Mouse (Mus musculus) heart, embryonic 12.5 days (tissue): ENCODE measurements around the gene Mbd3. TPM values are rescaled to one million over a fixed set of nuclear protein-coding genes. Genes with fewer than 3 reads are reported as not detected.
A peak's percentile ranks its signal among the peaks of the same experiment; 100 is the strongest.

ENCODE experiments used
- ATAC-seq: fragments of 200-750 bp; cut with Nextera tagmentation; 2 replicates; pipeline ENCODE4 v1.8.0; 2017; ENCODE audit warnings: moderate TSS enrichment, moderate library complexity; ENCODE audit not compliant: insufficient number of reproducible peaks, low FRiP score
- H3K27ac ChIP-seq: fragments of 300-500 bp; sonication (generic); 2 replicates; pipeline ENCODE4 v1.5.1; 2016; ENCODE audit warnings: mild to moderate bottlenecking, moderate library complexity; ENCODE audit not compliant: poor library complexity, severe bottlenecking
- H3K27me3 ChIP-seq: fragments of 300-500 bp; sonication (generic); replicated peaks from 2 replicates; pipeline ENCODE4 v1.6.1; 2016; ENCODE audit warnings: mild to moderate bottlenecking, moderate library complexity
- H3K36me3 ChIP-seq: fragments of 300-500 bp; sonication (generic); 2 replicates; pipeline ENCODE4 v1.6.1; 2016; ENCODE audit warnings: mild to moderate bottlenecking, moderate library complexity
- H3K4me1 ChIP-seq: fragments of 300-500 bp; sonication (generic); replicated peaks from 2 replicates; pipeline ENCODE4 v1.6.1; 2016; ENCODE audit warnings: mild to moderate bottlenecking
- H3K4me2 ChIP-seq: fragments of 300-500 bp; sonication (generic); 2 replicates; pipeline ENCODE4 v1.6.1; 2016; ENCODE audit warnings: mild to moderate bottlenecking, moderate library complexity
- H3K4me3 ChIP-seq: fragments of 300-500 bp; sonication (generic); 2 replicates; pipeline ENCODE4 v1.5.1; 2016; ENCODE audit warnings: mild to moderate bottlenecking
- H3K9ac ChIP-seq: fragments of 300-500 bp; sonication (generic); 2 replicates; pipeline ENCODE4 v1.6.1; 2016; ENCODE audit warnings: mild to moderate bottlenecking, moderate library complexity
- H3K9me3 ChIP-seq: fragments of 300-500 bp; sonication (generic); replicated peaks from 2 replicates; pipeline ENCODE4 v1.6.1; 2016; ENCODE audit warnings: mild to moderate bottlenecking, moderate library complexity
- WGBS: fragments of 180-500 bp; shearing (Covaris S2); methylation state at CpG from one replicate; pipeline ENCODE4 v1.1.7; 2016; 5-methylcytosine and 5-hydroxymethylcytosine counted together
- polyA plus RNA-seq: library from polyadenylated mRNA; unstranded; fragments of >200 nt; fragmentation: Nextera tagmentation; extraction: Ambion mirVana; gene quantifications from 2 replicates; pipeline ENCODE4 v1.2.1, GENCODE M21; 2016

Gene Mbd3
- polyA plus RNA-seq, 1 experiment from 2014 or later, result 181 TPM

DNA sequence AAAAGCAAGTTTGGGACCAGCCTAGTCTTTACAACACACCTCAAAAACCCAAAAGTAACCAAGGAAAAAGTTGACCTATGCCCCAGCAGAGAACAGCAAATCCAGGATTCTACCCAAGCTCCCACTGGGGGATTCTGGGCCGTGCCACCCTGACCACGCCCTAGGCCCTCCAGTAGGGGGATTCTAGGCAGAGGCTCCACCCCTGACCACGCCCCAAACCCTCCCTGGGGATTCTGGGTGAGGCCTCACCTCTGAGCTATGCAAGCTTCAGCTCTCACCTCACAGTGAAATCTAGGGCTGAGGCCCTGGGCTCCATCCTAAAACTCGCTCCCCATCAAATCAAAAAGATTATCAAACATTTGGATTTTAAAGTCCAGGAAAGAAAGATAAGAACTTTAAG lies 24.2 kb upstream of the Mbd3 start:
- no peaks in the 10 kb centered on the region for H3K27me3 ChIP-seq
- H3K4me2 ChIP-seq, result no peak overlapping the region
- no peak overlapping the region for H3K27ac ChIP-seq
- peaks cover 89% of the 10 kb centered on the region for H3K36me3 ChIP-seq
- H3K9me3 ChIP-seq, result peaks cover 12% of the 10 kb centered on the region; the same call in 1 of the 2 replicates
- no peak overlapping the region for H3K9ac ChIP-seq
- H3K4me3 ChIP-seq, result no peak overlapping the region
- 38% methylated on average over 4 of the region's 4 CpGs for WGBS
- peak; percentile 75 for ATAC-seq
- peaks cover 44% of the 10 kb centered on the region for H3K4me1 ChIP-seq

DNA sequence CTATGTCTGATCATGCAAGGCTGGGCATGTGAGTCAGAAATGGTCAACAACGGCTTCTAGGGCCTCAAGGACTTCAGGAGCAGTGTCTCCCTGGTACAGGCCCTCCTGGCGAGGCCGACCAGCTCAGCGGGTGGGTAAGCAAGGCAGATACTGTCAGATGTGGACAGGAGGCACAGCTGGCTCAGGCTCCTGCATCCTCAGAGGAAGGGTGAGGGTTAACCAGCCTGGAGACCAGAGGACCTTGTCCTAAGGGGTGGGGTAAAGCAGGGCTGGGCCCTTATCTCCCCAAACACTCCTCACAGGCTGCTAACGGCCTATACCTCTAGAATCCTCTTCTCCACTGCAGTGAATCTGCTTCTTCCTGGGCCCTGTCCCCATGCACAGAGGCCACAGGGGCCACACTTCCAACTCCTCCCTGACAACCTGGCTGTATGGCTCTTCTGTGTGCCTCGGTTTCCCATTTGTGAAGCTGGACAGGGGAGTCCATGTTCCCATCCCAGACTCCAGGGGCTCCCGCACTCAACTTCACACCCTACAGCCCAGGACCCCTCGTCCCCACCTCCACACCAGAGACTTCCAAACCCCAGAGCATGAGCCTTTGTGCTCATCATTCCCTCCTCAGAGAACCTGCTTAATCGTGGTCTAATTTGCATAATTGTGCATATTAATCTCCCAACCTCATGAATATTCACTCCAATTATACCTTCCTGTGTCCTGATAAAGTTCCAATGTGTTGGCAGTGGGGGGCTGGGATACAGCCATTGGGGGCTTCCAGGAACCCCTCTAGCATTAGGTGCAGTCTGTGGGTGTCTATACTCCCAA lies 22.5 kb upstream of the Mbd3 start:
- peak; percentile 87 for ATAC-seq
- 75% methylated on average over 9 of the region's 9 CpGs for WGBS
- Histone ChIP-seq H3K27me3 (no peaks in the 10 kb centered on the region), H3K9me3 (peaks cover 12% of the 10 kb centered on the region; the same call in 1 of the 2 replicates), H3K4me3 (no peak overlapping the region), H3K36me3 (peaks cover 89% of the 10 kb centered on the region), H3K27ac (peak overlapping the region; percentile 30; the same call in 1 of the 2 replicates), H3K9ac (no peak overlapping the region), H3K4me1 (peaks cover 50% of the 10 kb centered on the region), H3K4me2 (no peak overlapping the region)

DNA sequence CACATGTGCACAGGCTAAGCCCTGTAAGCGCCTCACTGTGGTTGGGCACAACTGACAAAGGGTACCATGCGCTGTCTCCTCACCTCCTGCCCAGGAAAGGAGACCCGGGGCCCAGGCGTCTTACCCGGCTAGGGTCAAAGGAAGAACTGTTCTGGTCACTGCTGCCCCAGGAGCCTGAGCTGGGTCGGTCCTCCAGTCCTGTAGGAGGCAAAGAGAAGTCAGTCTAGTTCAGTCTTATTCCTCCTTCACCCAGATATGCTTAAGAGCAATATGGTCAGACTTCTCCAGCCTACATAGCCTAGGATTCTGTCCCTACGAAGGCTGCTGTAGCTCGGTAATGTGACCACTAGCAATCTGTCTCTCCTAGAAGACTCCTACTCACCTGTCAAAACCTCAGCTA lies 21.9 kb upstream of the Mbd3 start:
- ATAC-seq, result no peak
- WGBS, result 89% methylated on average over 8 of the region's 8 CpGs
- peaks cover 89% of the 10 kb centered on the region for H3K36me3 ChIP-seq
- no peaks in the 10 kb centered on the region for H3K27me3 ChIP-seq
- H3K4me2 ChIP-seq, result no peak overlapping the region
- H3K4me3 ChIP-seq, result no peak overlapping the region
- no peak overlapping the region for H3K9ac ChIP-seq
- peaks cover 12% of the 10 kb centered on the region; the same call in 1 of the 2 replicates for H3K9me3 ChIP-seq
- H3K27ac ChIP-seq, result 0 out of 2 replicates have a peak overlapping the region, but pooled peaks have one; percentile 30
- H3K4me1 ChIP-seq, result peaks cover 50% of the 10 kb centered on the region

DNA sequence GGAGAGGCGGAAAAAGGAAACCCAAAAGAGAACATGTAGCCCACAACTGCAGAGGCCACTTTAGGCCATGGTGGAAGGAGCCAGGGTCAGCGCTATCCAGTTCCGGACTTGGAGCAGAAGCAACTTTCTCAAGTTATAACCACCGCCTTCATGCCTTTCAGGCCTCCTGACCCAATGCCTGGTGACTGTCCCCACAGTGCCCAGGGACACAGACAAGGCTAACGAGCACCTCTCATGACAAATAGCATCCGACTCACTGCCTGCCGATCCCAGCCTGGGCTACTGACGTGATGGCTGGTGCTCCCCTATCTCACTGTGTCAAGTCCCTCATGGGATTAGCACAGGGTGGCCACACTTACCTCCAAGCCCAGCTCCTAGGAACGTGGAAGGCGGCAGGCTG lies 21.4 kb upstream of the Mbd3 start:
- H3K36me3 ChIP-seq, result peaks cover 89% of the 10 kb centered on the region
- peaks cover 10% of the 10 kb centered on the region; the same call in 1 of the 2 replicates for H3K9me3 ChIP-seq
- H3K9ac ChIP-seq, result no peak overlapping the region
- no peak for ATAC-seq
- H3K4me1 ChIP-seq, result peaks cover 50% of the 10 kb centered on the region
- no peak overlapping the region for H3K27ac ChIP-seq
- no peak overlapping the region for H3K4me2 ChIP-seq
- no peaks in the 10 kb centered on the region for H3K27me3 ChIP-seq
- H3K4me3 ChIP-seq, result no peak overlapping the region
- WGBS, result 93% methylated on average over 10 of the region's 10 CpGs

DNA sequence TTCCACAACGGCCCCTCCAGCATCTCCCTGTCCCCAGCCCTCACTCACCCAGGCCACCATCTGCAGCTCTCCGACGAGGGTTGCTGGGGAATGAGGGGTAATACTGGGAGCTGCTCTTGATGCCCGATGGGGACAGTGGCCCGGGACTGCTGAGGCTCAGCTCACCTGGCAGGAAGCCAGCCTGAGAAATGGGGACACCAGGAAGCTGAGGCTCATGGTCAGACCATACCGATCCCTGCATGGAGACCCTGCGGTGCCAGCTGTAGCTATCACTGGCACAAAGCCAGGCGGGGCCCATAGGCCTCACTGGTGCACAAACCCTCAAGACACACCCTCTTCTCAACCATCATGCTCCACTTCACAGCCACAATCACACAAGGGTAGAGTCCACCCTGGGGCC lies 20.1 kb upstream of the Mbd3 start:
- no peak for ATAC-seq

DNA sequence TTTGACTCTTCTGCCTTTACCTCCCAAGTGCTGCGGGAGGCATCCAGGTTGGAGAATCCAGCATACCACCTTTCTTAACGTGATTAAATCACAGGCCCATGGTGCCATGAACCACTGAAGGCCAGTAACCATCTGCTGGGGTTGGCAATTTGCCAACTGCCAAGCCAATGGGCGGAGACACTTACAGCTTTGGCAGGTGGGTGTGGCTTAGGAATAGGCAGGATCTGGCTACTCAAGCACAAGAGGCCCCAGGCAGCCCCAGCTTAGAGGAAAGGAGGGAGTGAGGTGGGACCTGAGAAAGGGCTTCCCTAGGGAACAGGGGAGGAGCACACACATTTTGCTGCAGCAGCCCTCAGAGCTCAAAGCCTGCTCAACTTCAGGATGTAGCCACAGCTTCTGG lies 19.0 kb upstream of the Mbd3 start:
- Histone ChIP-seq H3K27me3 (no peaks in the 10 kb centered on the region), H3K9me3 (no peaks in the 10 kb centered on the region), H3K27ac (no peak overlapping the region), H3K36me3 (peaks cover 95% of the 10 kb centered on the region), H3K4me1 (peaks cover 38% of the 10 kb centered on the region), H3K4me3 (no peak overlapping the region), H3K4me2 (no peak overlapping the region), H3K9ac (no peak overlapping the region)
- no peak for ATAC-seq
- WGBS, result 63% methylated on average over 3 of the region's 3 CpGs

More for the DNA sequence above, 20.1 kb upstream of the Mbd3 start:
- H3K4me1 ChIP-seq, result peaks cover 48% of the 10 kb centered on the region
- no peaks in the 10 kb centered on the region for H3K9me3 ChIP-seq
- no peak overlapping the region for H3K27ac ChIP-seq
- H3K36me3 ChIP-seq, result peaks cover 89% of the 10 kb centered on the region
- H3K4me2 ChIP-seq, result no peak overlapping the region
- no peak overlapping the region for H3K4me3 ChIP-seq
- 0 out of 2 replicates have a peak overlapping the region, but pooled peaks have one; percentile 28 for H3K9ac ChIP-seq
- no peaks in the 10 kb centered on the region for H3K27me3 ChIP-seq
- 85% methylated on average over 8 of the region's 8 CpGs for WGBS

DNA sequence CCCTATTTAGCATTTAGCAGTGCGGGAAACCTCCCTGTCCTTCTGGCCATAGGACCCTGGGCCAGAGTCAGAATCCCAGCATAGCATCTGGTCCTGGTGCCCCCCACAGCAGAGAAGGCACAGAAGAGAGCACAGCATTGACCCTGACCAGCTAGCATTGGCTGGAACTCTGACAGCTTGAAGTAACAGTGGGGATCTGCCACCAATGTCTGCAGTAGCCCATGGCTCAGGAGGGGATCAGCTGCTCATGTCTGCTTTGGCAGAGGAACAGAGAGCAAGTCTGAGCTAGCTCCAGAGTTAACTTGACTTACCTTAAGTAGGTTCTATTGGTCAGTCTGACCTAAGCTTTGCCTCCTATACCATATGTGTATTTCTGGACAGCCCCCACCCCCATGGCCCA lies 18.5 kb upstream of the Mbd3 start:
- Histone ChIP-seq H3K9me3 (no peaks in the 10 kb centered on the region), H3K4me3 (no peak overlapping the region), H3K27ac (no peak overlapping the region), H3K9ac (no peak overlapping the region), H3K4me1 (peaks cover 36% of the 10 kb centered on the region), H3K36me3 (peaks cover 96% of the 10 kb centered on the region), H3K27me3 (no peaks in the 10 kb centered on the region), H3K4me2 (no peak overlapping the region)
- WGBS, result 95% methylated on average over 1 of the region's 1 CpGs
- ATAC-seq, result no peak

DNA sequence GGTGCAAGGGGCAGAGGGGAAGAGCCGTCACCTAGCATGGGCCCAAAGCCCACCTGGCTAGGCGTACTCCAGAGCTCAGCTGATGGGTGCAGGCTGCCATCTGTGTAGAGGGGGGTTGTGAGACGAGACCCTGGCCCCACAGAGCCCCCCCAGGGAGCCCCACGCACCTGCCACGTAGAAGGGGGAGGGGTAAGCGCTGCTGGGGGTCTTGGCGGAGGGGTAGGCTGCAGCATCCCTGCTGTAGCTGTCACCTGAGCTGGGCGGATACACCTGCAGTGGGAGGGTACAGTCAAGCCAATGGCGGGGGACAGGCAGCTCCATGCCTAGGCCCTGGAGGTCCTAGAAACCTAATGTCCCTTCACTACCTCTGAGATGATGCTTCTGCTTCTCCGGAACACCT lies 18.0 kb upstream of the Mbd3 start:
- Histone ChIP-seq H3K9me3 (no peaks in the 10 kb centered on the region), H3K36me3 (peaks cover 99% of the 10 kb centered on the region), H3K4me1 (peaks cover 32% of the 10 kb centered on the region), H3K9ac (no peak overlapping the region), H3K27me3 (no peaks in the 10 kb centered on the region), H3K4me3 (no peak overlapping the region), H3K27ac (no peak overlapping the region), H3K4me2 (no peak overlapping the region)
- WGBS, result 95% methylated on average over 10 of the region's 10 CpGs
- no peak for ATAC-seq

DNA sequence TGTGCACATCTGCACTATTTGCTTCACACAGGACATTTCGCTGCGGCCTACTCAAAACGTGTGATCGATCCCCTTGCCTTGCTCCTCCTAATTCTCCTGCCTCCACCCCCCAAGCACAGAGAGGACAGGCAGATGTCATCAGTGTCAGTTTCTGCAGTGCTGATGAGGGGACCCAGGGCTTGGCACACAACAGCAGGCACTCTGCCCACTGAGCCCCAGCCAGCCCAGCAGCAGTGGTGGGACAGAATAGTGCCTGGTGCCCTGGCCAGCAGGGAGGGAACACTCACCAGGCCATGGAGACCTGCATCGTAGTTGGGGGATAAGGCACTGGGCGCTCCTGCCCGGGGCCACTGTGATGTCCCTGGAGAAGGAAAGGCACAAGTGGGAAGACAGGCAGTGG lies 16.2 kb upstream of the Mbd3 start:
- Histone ChIP-seq H3K9ac (0 out of 2 replicates have a peak overlapping the region, but pooled peaks have one; percentile 10), H3K36me3 (peaks cover 100% of the 10 kb centered on the region), H3K27ac (no peak overlapping the region), H3K9me3 (no peaks in the 10 kb centered on the region), H3K4me3 (no peak overlapping the region), H3K27me3 (no peaks in the 10 kb centered on the region), H3K4me1 (peaks cover 26% of the 10 kb centered on the region), H3K4me2 (no peak overlapping the region)
- no peak for ATAC-seq
- 94% methylated on average over 7 of the region's 7 CpGs for WGBS

DNA sequence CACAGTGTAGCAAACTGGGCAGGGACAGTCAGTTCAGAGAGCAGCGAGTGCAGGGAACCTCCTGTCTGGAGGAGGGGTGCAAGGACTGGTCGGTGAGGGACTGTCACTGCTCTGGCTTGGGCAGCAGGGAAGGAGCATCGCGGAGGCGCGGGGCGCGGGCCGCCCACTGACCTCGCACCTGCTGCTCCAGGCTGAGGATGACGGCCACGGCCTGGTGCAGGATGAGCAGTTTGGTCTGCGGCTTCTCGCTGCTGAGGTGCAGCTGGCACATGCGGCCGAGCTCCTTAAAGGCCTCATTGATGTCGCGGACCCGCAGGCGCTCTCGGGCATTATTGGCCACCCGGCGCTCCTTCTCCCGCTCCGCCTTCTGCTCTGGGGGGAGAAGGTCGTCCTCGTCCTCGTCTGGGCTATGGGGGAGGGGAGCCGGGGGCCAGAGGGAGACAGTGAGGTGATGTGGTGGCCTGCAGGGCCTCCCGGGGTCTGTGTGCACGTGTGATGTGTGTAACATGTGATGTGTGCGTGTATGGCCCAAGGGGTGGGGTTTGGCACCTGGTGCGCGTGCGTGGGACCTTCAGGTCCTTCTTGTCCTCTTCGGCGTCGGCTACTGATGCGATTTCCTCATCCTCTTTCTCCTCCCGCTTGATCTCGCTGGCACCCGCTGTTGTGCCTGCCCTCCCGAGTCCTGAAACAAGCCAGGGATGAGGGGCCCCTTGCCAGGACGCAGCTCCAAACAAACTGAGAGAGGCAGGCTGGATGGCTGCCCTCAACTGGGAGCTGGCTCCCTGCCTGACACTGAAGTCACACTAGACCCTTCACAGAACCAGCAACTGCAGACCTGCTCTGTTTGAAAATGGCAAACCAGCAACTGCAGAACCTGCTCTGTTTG lies 13.5 kb upstream of the Mbd3 start:
- Histone ChIP-seq H3K36me3 (peaks cover 92% of the 10 kb centered on the region), H3K27me3 (no peaks in the 10 kb centered on the region), H3K4me1 (peaks cover 2% of the 10 kb centered on the region; the same call in 1 of the 2 replicates), H3K9ac (no peak overlapping the region), H3K9me3 (no peaks in the 10 kb centered on the region), H3K27ac (no peak overlapping the region), H3K4me3 (no peak overlapping the region), H3K4me2 (no peak overlapping the region)
- no peak for ATAC-seq
- WGBS, result 88% methylated on average over 44 of the region's 44 CpGs

DNA sequence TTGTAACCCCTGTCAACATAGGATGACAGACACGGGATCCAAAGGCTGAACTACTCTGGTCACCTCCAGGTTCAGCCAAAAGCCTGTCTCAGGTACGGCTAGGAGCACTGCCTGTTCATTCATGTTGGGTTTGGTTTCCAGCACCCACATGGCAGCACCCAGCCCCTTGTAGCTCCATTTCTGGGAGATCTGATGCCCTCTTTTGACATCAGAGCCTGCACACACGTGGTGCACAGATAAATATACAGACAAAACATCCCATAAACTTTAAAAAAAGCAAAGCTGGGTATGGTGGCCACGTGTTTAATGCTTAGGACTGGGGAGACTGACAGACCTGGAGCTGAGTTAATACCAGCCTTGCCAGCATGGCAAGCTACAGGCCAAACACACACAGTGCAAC lies 8.6 kb upstream of the Mbd3 start:
- Histone ChIP-seq H3K27ac (no peak overlapping the region), H3K27me3 (no peaks in the 10 kb centered on the region), H3K36me3 (peaks cover 57% of the 10 kb centered on the region), H3K9ac (peak overlapping the region; percentile 95), H3K4me2 (peak overlapping the region; percentile 95), H3K9me3 (no peaks in the 10 kb centered on the region), H3K4me3 (no peak overlapping the region), H3K4me1 (peaks cover 32% of the 10 kb centered on the region)
- ATAC-seq, result no peak
- 39% methylated on average over 4 of the region's 4 CpGs for WGBS
